Mouse (Mus musculus) midbrain, embryonic 16.5 days (tissue): Measurements from ENCODE around the gene Sh3bp2. TPM values are rescaled to one million over a fixed set of nuclear protein-coding genes. Genes with fewer than 3 reads are reported as not detected.

Source experiments
- ATAC-seq: fragments of 200-750 bp; cut with Nextera tagmentation; 2 replicates; pipeline ENCODE4 v1.8.0; 2017; ENCODE audit warnings: moderate TSS enrichment
- H3K27ac ChIP-seq: fragments of 300-500 bp; sonication (generic); 2 replicates; pipeline ENCODE4 v1.5.1; 2014; ENCODE audit warnings: mild to moderate bottlenecking, low read length, mixed read lengths
- H3K27me3 ChIP-seq: fragments of 300-500 bp; sonication (generic); 2 replicates; pipeline ENCODE4 v1.6.1; 2014; ENCODE audit warnings: low read depth, low read length, mixed read lengths; ENCODE audit not compliant: control insufficient read depth, insufficient read depth
- H3K36me3 ChIP-seq: fragments of 300-500 bp; sonication (generic); 2 replicates; pipeline ENCODE4 v1.6.1; 2014; ENCODE audit warnings: mild to moderate bottlenecking, low read length, moderate library complexity, mixed read lengths; ENCODE audit not compliant: control insufficient read depth, insufficient read depth
- H3K4me1 ChIP-seq: fragments of 300-500 bp; sonication (generic); 2 replicates; pipeline ENCODE4 v1.6.1; 2014; ENCODE audit warnings: mild to moderate bottlenecking, low read length, mixed read lengths; ENCODE audit not compliant: control insufficient read depth, insufficient read depth
- H3K4me2 ChIP-seq: fragments of 300-500 bp; sonication (generic); 2 replicates; pipeline ENCODE4 v1.6.1; 2014; ENCODE audit warnings: mild to moderate bottlenecking, low read length, mixed read lengths
- H3K4me3 ChIP-seq: fragments of 300-500 bp; sonication (generic); 2 replicates; pipeline ENCODE4 v1.5.1; 2014; ENCODE audit warnings: low read depth, mild to moderate bottlenecking, low read length, moderate library complexity, mixed read lengths
- H3K9ac ChIP-seq: fragments of 300-500 bp; sonication (generic); 2 replicates; pipeline ENCODE4 v1.6.1; 2014; ENCODE audit warnings: low read depth, low read length, mixed read lengths
- H3K9me3 ChIP-seq: fragments of 300-500 bp; sonication (generic); replicated peaks from 2 replicates; pipeline ENCODE4 v1.6.1; 2014; ENCODE audit warnings: mild to moderate bottlenecking, low read length, mixed read lengths; ENCODE audit not compliant: control insufficient read depth, poor library complexity, severe bottlenecking
- WGBS: fragments of 180-500 bp; shearing (Covaris S2); extraction: QIAGEN DNeasy Blood & Tissue Kit; methylation state at CpG from one replicate; pipeline ENCODE4 v1.1.7; 2014; 5-methylcytosine and 5-hydroxymethylcytosine counted together
- polyA plus RNA-seq: library from polyadenylated mRNA; unstranded; fragments of >200 nt; fragmentation: Nextera tagmentation; extraction: Ambion mirVana; gene quantifications from 2 replicates; pipeline ENCODE4 v1.2.1, GENCODE M21; 2015

Gene Sh3bp2
- 21.8 and 28.5 TPM in 2 replicates for polyA plus RNA-seq

DNA sequence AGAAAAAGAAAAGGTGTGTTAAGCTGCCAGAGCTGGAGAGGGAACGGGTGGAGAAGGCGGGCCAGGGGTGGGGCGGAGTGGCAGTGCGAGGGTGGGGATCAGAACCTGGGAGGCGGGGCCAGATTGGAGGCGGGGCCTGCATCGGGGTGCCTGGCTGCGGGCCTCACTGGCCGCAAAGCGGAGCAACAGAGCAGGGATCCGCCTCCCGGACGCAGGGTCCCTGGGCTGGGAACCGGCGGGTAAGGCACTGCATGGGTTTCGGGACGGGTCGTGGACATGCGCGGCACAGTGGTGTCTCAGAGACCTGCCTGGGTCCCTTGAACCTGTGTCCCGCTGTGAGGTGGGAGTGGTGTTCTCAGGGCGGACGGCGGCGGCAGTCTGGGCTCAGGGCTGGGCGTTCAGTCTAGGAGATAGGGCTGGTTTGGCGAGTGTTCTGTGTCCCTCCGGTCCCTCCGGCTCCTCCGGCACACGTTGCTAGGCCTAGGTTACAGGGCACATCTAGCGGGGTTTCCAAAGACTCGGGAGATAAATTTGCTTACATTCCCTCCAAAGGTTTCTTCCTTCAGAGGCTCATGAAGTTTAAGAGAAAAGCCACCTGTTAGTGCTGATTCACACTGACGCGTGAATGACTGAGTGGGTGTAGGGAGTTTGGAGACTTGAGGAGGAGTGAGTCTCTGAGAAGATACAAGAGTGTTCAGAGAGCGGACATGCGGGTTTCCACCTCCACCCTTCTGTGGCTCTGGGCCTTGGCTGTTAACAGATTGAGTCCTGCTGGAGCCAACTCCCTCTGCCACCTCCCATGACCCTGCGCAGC is at the start of gene Sh3bp2:
Sh3bp2 (plus strand) TSS at position 176 of the 814 bp plus-strand sequence.
- peak within 1 kb of the TSS; percentile 51 for H3K4me3 ChIP-seq
- peak within 1 kb of the TSS; percentile 66 for H3K9ac ChIP-seq
- ATAC-seq = peak; percentile 92
- no peaks in the 10 kb centered on the region for H3K4me1 ChIP-seq
- no peak within 1 kb of the TSS for H3K27ac ChIP-seq
- H3K36me3 ChIP-seq = no peaks in the 10 kb centered on the region
- WGBS = 2% methylated on average over 38 of the region's 38 CpGs
- H3K27me3 ChIP-seq = no peaks in the 10 kb centered on the region
- peak within 1 kb of the TSS; percentile 87 for H3K4me2 ChIP-seq
- no peaks in the 10 kb centered on the region for H3K9me3 ChIP-seq

DNA sequence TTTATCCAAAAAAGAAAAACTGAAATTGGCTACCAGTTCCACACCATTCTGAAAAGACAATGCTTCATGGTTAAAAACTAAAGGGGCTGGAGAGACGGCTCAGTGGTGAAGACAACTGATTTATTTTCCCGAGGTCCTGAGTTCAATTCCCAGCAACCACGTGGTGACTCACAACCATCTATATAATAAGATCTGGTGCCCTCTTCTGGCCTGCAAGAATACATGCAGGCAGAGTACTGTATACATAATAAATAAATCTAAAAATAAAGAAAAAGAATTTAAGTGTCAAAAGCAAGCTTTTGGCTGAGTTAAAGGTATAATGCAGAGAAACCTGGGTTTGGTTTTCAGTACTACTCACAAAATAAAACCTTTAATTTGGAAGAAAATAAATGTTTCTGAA is 44.7 kb upstream of the Sh3bp2 start:
- Histone ChIP-seq H3K4me2 (no peak overlapping the region), H3K36me3 (peaks cover 28% of the 10 kb centered on the region), H3K4me1 (no peaks in the 10 kb centered on the region), H3K27me3 (no peaks in the 10 kb centered on the region), H3K4me3 (no peak overlapping the region), H3K9me3 (no peaks in the 10 kb centered on the region), H3K27ac (no peak overlapping the region), H3K9ac (no peak overlapping the region)
- no peak for ATAC-seq
- WGBS = 82% methylated on average over 3 of the region's 3 CpGs

DNA sequence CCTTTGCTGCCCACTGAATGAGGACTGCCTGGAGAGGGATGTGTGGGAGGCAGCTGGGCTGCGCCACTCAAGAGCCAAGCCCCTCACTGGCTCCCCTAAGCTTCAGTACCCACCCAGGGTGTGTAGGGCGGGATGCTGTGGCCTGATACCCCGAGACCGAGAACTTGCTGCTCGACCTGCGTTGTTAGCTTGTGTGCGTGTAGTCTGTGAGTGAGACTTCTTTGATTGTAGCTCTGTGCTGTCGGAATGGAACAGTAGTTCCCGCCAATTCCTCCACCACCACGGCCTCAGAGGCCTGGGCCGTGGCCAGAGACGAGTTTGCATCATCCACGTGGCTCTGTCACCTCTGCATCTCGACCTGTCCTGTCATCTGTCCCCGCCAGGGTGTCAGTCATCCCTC is 39.9 kb upstream of the Sh3bp2 start:
- no peaks in the 10 kb centered on the region for H3K27me3 ChIP-seq
- WGBS = 95% methylated on average over 15 of the region's 15 CpGs
- no peak overlapping the region for H3K4me2 ChIP-seq
- peaks cover 10% of the 10 kb centered on the region for H3K36me3 ChIP-seq
- no peak for ATAC-seq
- H3K9me3 ChIP-seq = no peaks in the 10 kb centered on the region
- H3K9ac ChIP-seq = no peak overlapping the region
- H3K4me1 ChIP-seq = no peaks in the 10 kb centered on the region
- no peak overlapping the region for H3K27ac ChIP-seq
- H3K4me3 ChIP-seq = no peak overlapping the region

DNA sequence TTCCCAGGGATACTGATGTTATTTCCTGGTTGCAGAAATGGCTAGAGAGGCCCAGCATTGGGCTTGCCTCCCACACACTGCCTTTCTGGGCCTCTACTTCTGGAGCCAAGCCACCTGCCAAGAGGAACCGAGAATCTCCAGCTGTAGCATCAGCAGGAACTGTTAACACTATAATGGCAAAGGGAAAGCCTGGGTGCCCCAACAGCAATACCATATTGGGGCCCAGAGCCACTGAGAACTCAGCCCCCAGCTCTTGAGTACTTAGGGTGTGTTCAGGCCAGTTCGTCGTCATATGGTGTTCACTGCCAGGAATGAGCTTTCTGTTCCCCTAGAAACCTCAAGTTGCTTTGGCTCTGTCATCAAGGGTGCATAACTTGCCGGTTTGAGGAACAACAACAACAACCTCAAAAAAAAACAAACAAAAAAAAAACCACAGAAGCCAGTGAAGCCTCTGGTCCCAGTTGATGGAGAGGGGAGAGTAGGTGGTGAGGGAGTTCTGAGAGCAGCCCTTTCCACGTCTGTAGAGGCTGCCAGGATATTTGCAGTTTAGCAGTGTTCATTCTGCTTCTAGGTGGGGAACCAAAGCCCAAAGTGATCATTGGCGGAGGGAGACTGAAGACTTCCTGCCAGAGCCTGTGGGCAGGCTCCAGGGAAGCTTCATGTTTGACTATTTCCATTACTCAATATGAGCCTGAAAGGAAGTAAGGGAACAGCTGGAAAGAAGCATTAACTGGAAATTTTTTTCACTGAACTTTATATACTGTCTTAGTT is 38.1 kb upstream of the Sh3bp2 start:
- ATAC-seq = no peak
- H3K36me3 ChIP-seq = peaks cover 9% of the 10 kb centered on the region; the same call in 1 of the 2 replicates
- H3K27ac ChIP-seq = no peak overlapping the region
- H3K27me3 ChIP-seq = no peaks in the 10 kb centered on the region
- no peak overlapping the region for H3K4me3 ChIP-seq
- no peaks in the 10 kb centered on the region for H3K9me3 ChIP-seq
- H3K4me1 ChIP-seq = no peaks in the 10 kb centered on the region
- no peak overlapping the region for H3K9ac ChIP-seq
- WGBS = 83% methylated on average over 6 of the region's 6 CpGs
- H3K4me2 ChIP-seq = no peak overlapping the region

- no peaks in the 10 kb centered on the region for H3K27me3 ChIP-seq
- H3K36me3 ChIP-seq = peaks cover 9% of the 10 kb centered on the region; the same call in 1 of the 2 replicates
- 73% methylated on average over 6 of the region's 6 CpGs for WGBS
- ATAC-seq = no peak
- H3K4me3 ChIP-seq = no peak overlapping the region
- no peak overlapping the region for H3K9ac ChIP-seq
- no peaks in the 10 kb centered on the region for H3K9me3 ChIP-seq
- H3K27ac ChIP-seq = no peak overlapping the region
- H3K4me2 ChIP-seq = no peak overlapping the region
- no peaks in the 10 kb centered on the region for H3K4me1 ChIP-seq
Measured at GRCm38 (mm10) chr5:34488741-34489417, 36.8 kb upstream of the Sh3bp2 start.

DNA sequence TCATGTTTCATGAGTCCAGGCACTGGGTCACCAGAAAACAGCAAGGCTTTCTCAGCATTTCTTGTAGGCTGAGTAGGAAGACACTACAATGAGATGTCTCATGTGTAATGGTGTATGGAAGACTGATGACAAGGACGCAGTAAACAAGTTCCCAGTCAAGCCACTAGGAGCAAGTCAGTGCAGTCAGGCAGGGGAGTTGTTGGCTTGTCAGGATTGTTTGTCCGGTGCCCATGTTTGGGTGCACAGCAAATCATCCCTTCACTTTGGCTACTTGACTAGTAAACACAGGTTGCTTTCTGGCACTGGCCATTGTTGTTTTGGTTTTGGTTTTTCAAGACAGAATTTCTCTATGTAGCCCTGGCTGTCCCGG is 36.2 kb upstream of the Sh3bp2 start:
- H3K27ac ChIP-seq = no peak overlapping the region
- no peak overlapping the region for H3K4me3 ChIP-seq
- no peak overlapping the region for H3K9ac ChIP-seq
- peaks cover 9% of the 10 kb centered on the region; the same call in 1 of the 2 replicates for H3K36me3 ChIP-seq
- ATAC-seq = no peak
- H3K9me3 ChIP-seq = no peaks in the 10 kb centered on the region
- no peaks in the 10 kb centered on the region for H3K4me1 ChIP-seq
- H3K4me2 ChIP-seq = no peak overlapping the region
- WGBS = 92% methylated on average over 3 of the region's 3 CpGs
- H3K27me3 ChIP-seq = no peaks in the 10 kb centered on the region

DNA sequence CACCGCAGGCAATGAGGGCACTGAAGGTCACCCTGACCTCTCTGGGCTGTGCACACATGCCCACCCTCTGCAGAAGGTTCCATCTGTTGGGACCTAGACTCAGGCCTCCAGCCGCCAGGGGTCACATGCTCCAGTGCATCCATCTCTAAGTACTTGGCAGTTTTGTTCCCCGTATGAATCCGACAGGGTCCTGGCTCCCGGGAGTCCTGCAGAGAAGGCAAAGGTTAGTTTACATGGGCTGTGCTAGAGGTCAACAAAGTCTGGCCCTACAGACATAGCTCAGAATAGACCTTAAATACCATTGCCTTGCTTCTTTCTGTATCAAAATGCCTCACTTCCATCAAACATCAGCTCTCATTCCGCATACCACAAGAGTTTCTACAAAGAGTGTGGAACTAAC is 28.9 kb upstream of the Sh3bp2 start:
- no peaks in the 10 kb centered on the region for H3K27me3 ChIP-seq
- H3K9ac ChIP-seq = no peak overlapping the region
- no peak for ATAC-seq
- no peaks in the 10 kb centered on the region for H3K4me1 ChIP-seq
- H3K27ac ChIP-seq = no peak overlapping the region
- 82% methylated on average over 6 of the region's 6 CpGs for WGBS
- H3K9me3 ChIP-seq = no peaks in the 10 kb centered on the region
- no peak overlapping the region for H3K4me3 ChIP-seq
- H3K4me2 ChIP-seq = no peak overlapping the region
- H3K36me3 ChIP-seq = no peaks in the 10 kb centered on the region

GRCm38 (mm10) chr5:34500886-34501285 is 24.8 kb upstream of the Sh3bp2 start:
- 85% methylated on average over 5 of the region's 5 CpGs for WGBS
- Histone ChIP-seq H3K9me3 (no peaks in the 10 kb centered on the region), H3K27me3 (no peaks in the 10 kb centered on the region), H3K4me3 (no peak overlapping the region), H3K27ac (no peak overlapping the region), H3K36me3 (no peaks in the 10 kb centered on the region), H3K9ac (no peak overlapping the region), H3K4me2 (no peak overlapping the region), H3K4me1 (no peaks in the 10 kb centered on the region)
- ATAC-seq = no peak
